Comparison of ENCODE assay signal across 8 mouse cellular contexts in genomic region chr16:72028216-72028610, GRCm38 (mm10).
DNase-seq lines count a peak whose midpoint lies in the region; ATAC-seq and TF ChIP-seq lines count a peak whose summit lies in the region.

No protein-coding gene starts in this region.

- H3K27me3 ChIP-seq in heart, embryonic 12.5 days (replicated peaks): peaks cover 26% of the 10 kb centered on the region
- peaks cover 35% of the 10 kb centered on the region for H3K27me3 ChIP-seq in E14TG2a.4 (ENCODE audit: insufficient read depth, low read length)
- no peaks in the 10 kb centered on the region for H3K27me3 ChIP-seq in forebrain, postnatal 0 days (ENCODE audit: insufficient read depth, low read length)
- peaks cover 32% of the 10 kb centered on the region for H3K27me3 ChIP-seq in midbrain, embryonic 10.5 days (ENCODE audit: low read depth, poor library complexity, severe bottlenecking)

- 10% methylated on average over 6 of the region's 6 CpGs for WGBS in heart, embryonic 12.5 days
- 0% methylated on average over 6 of the region's 6 CpGs for WGBS in forebrain, postnatal 0 days
- 6% methylated on average over 6 of the region's 6 CpGs for WGBS in midbrain, embryonic 10.5 days

- H3K27ac ChIP-seq in heart, embryonic 12.5 days (ENCODE audit: poor library complexity, severe bottlenecking): no peak overlapping the region
- H3K27ac ChIP-seq in forebrain, postnatal 0 days (ENCODE audit: low read depth, low read length): peak overlapping the region; percentile 75
- H3K27ac ChIP-seq in midbrain, embryonic 10.5 days (replicated peaks): peak overlapping the region; percentile 74

- no peaks in the 10 kb centered on the region for H3K36me3 ChIP-seq in heart, embryonic 12.5 days
- H3K36me3 ChIP-seq in E14TG2a.4 (ENCODE audit: insufficient read depth, low read length): no peaks in the 10 kb centered on the region
- H3K36me3 ChIP-seq in forebrain, postnatal 0 days (ENCODE audit: insufficient read depth): no peaks in the 10 kb centered on the region
- H3K36me3 ChIP-seq in midbrain, embryonic 10.5 days: no peaks in the 10 kb centered on the region

- ATAC-seq in heart, embryonic 12.5 days (ENCODE audit: insufficient number of reproducible peaks, low FRiP score): no peak
- no peak for ATAC-seq in forebrain, postnatal 0 days
- no peak for ATAC-seq in megakaryocyte-erythroid progenitor cell, adult 5-6 weeks (replicated peaks; ENCODE audit: low FRiP score, low TSS enrichment, poor library complexity, severe bottlenecking)

- H3K4me3 ChIP-seq in heart, embryonic 12.5 days: peak overlapping the region; percentile 58
- peak overlapping the region; percentile 21; the same call in 1 of the 2 replicates for H3K4me3 ChIP-seq in E14TG2a.4 (replicated peaks; ENCODE audit: low read length)
- H3K4me3 ChIP-seq in forebrain, postnatal 0 days (ENCODE audit: low read depth, low read length): peak overlapping the region; percentile 57
- H3K4me3 ChIP-seq in midbrain, embryonic 10.5 days: peak overlapping the region; percentile 67

- H3K9me3 ChIP-seq in heart, embryonic 12.5 days (replicated peaks): no peaks in the 10 kb centered on the region
- no peaks in the 10 kb centered on the region for H3K9me3 ChIP-seq in E14TG2a.4 (ENCODE audit: low read length)
- no peaks in the 10 kb centered on the region for H3K9me3 ChIP-seq in forebrain, postnatal 0 days (ENCODE audit: low read length)
- no peaks in the 10 kb centered on the region for H3K9me3 ChIP-seq in midbrain, embryonic 10.5 days (replicated peaks)

- peak overlapping the region; percentile 96 for H3K4me2 ChIP-seq in heart, embryonic 12.5 days
- H3K4me2 ChIP-seq in forebrain, postnatal 0 days (ENCODE audit: low read depth): peak overlapping the region; percentile 65

- no peak for TF ChIP-seq CTCF in E14TG2a.4 (conservative IDR thresholded peaks at IDR 0.05; ENCODE audit: low read length)
- no peak for TF ChIP-seq CTCF in forebrain, postnatal 0 days (IDR thresholded peaks at IDR 0.05; ENCODE audit: low read depth)

- no peak for DNase-seq in heart, postnatal 10 days
- DNase-seq in forebrain, postnatal 0 days: no peak
- no peak for DNase-seq in midbrain, embryonic 10.5 days (ENCODE audit: low spot score)
- no peak for DNase-seq in left cerebral cortex, postnatal 14 days (ENCODE audit: low spot score in 2 of 2)
- DNase-seq in cerebellum, postnatal 36 days: no peak

- H3K9ac ChIP-seq in heart, embryonic 12.5 days: peak overlapping the region; percentile 61; the same call in 1 of the 2 replicates
- peak overlapping the region; percentile 61 for H3K9ac ChIP-seq in forebrain, postnatal 0 days

- H3K4me1 ChIP-seq in heart, embryonic 12.5 days (replicated peaks): peaks cover 12% of the 10 kb centered on the region
- peaks cover 20% of the 10 kb centered on the region for H3K4me1 ChIP-seq in E14TG2a.4 (replicated peaks; ENCODE audit: low read depth, low read length)
- no peaks in the 10 kb centered on the region for H3K4me1 ChIP-seq in forebrain, postnatal 0 days (ENCODE audit: insufficient read depth)
- peaks cover 17% of the 10 kb centered on the region for H3K4me1 ChIP-seq in midbrain, embryonic 10.5 days

- intact Hi-C loops in heart, postnatal 10 days (cut with DNase I): no loop called here
- intact Hi-C loops in left cerebral cortex, postnatal 14 days (cut with DNase I): no loop called here
